Mouse (Mus musculus) layer of hippocampus, adult 18-20 months (tissue): ENCODE results near the gene Slc16a4. TPM values are rescaled to one million over a fixed set of nuclear protein-coding genes. Genes with fewer than 3 reads are reported as not detected.
A peak's percentile ranks its signal among the peaks of the same experiment; 100 is the strongest.
"Not testable (repeated sequence)": the region's sequence is repeated elsewhere in the genome, so short reads cannot be mapped to it uniquely, and the experiment has no call there.

Source experiments
- DNase-seq, 2 experiments: peaks; one replicate each; pipeline ENCODE4 v3.0.0; 2022; ENCODE audit warnings: low spot score in 2 of 2
- total RNA-seq, 2 experiments: library from RNA; stranded (reverse); gene quantifications; 2 replicates each; pipeline ENCODE4 v1.2.3; 2021

Gene Slc16a4
- total RNA-seq, 2 experiments from 2014 or later, result 0.43 to 0.77 TPM

GRCm38 (mm10) chr3:107295672-107296360 is 4.8 kb downstream of the Slc16a4 start:
- no peak for DNase-seq

- DNase-seq, result not testable (repeated sequence)
Measured at GRCm38 (mm10) chr3:107296917-107297316, 5.9 kb downstream of the Slc16a4 start.

GRCm38 (mm10) chr3:107317338-107317737 is 26.3 kb downstream of the Slc16a4 start:
- DNase-seq, result no peak

- no peak for DNase-seq
Measured at GRCm38 (mm10) chr3:107321141-107321540, 30.1 kb downstream of the Slc16a4 start.

GRCm38 (mm10) chr3:107321776-107322175 is 30.7 kb downstream of the Slc16a4 start:
- DNase-seq, result no peak

- DNase-seq, result no peak
Measured at GRCm38 (mm10) chr3:107326442-107326841, 35.4 kb downstream of the Slc16a4 start.

- DNase-seq, result no peak
Measured at GRCm38 (mm10) chr3:107330503-107331424, 39.7 kb downstream of the Slc16a4 start.

- no peak for DNase-seq
Measured at GRCm38 (mm10) chr3:107331746-107332126, 40.7 kb downstream of the Slc16a4 start.

- DNase-seq, result peak; percentile 44 to 62
Measured at GRCm38 (mm10) chr3:107332127-107332959, 41.3 kb downstream of the Slc16a4 start.

GRCm38 (mm10) chr3:107332960-107333380 is 41.9 kb downstream of the Slc16a4 start:
- DNase-seq, result peak; percentile 98 to 99

GRCm38 (mm10) chr3:107333381-107334201 is 42.6 kb downstream of the Slc16a4 start, which contains the start of gene Rbm15:
Gene Rbm15 (minus strand): TSS chr3:107333673.
- DNase-seq, result peak; percentile 96 to 100

GRCm38 (mm10) chr3:107334202-107334934 is 43.3 kb downstream of the Slc16a4 start:
- no peak for DNase-seq

GRCm38 (mm10) chr3:107343971-107344370 is 52.9 kb downstream of the Slc16a4 start:
- DNase-seq, result no peak

GRCm38 (mm10) chr3:107345033-107345725 is 54.1 kb downstream of the Slc16a4 start:
- DNase-seq, result no peak

- peak in 1 of 2 experiments; percentile 45 for DNase-seq
Measured at GRCm38 (mm10) chr3:107349006-107349405, 58.0 kb downstream of the Slc16a4 start.

GRCm38 (mm10) chr3:107351706-107352105 is 60.7 kb downstream of the Slc16a4 start:
- DNase-seq, result no peak

- DNase-seq, result no peak
Measured at GRCm38 (mm10) chr3:107355618-107356260, 64.7 kb downstream of the Slc16a4 start.

GRCm38 (mm10) chr3:107356964-107357441 is 66.0 kb downstream of the Slc16a4 start:
- DNase-seq, result peak; percentile 76 to 91
